Mouse (Mus musculus) liver, postnatal 0 days (tissue): ENCODE results near the gene Pdss2. TPM values are rescaled to one million over a fixed set of nuclear protein-coding genes. Genes with fewer than 3 reads are reported as not detected.

Source experiments
- ATAC-seq: fragments of 200-750 bp; cut with Nextera tagmentation; 2 replicates; pipeline ENCODE4 v1.8.0; 2017; ENCODE audit warnings: mild to moderate bottlenecking, moderate library complexity
- DNase-seq: peaks from one replicate; pipeline ENCODE4 v3.0.0-alpha.2; 2016
- H3K27ac ChIP-seq: fragments of 300-500 bp; sonication (generic); 2 replicates; pipeline ENCODE4 v1.5.1; 2014; ENCODE audit warnings: antibody characterized with exemption, moderate library complexity, mild to moderate bottlenecking, low read depth
- H3K27me3 ChIP-seq: fragments of 300-500 bp; sonication (generic); 2 replicates; pipeline ENCODE4 v1.6.1; 2014; ENCODE audit warnings: low read length, control low read depth, mixed read lengths; ENCODE audit not compliant: insufficient read depth
- H3K36me3 ChIP-seq: fragments of 300-500 bp; sonication (generic); replicated peaks from 2 replicates; pipeline ENCODE4 v1.6.1; 2014; ENCODE audit warnings: mild to moderate bottlenecking, control low read depth, low read length, moderate library complexity, mixed read lengths; ENCODE audit not compliant: insufficient read depth
- H3K4me1 ChIP-seq: fragments of 300-500 bp; sonication (generic); 2 replicates; pipeline ENCODE4 v1.6.1; 2014; ENCODE audit warnings: antibody characterized with exemption, mild to moderate bottlenecking, control low read depth; ENCODE audit not compliant: insufficient read depth
- H3K4me2 ChIP-seq: fragments of 300-500 bp; sonication (generic); 2 replicates; pipeline ENCODE4 v1.6.1; 2014; ENCODE audit warnings: low read depth, mild to moderate bottlenecking, low read length, moderate library complexity, mixed read lengths
- H3K4me3 ChIP-seq: fragments of 300-500 bp; sonication (generic); 2 replicates; pipeline ENCODE4 v1.5.1; 2014; ENCODE audit warnings: low read depth, low read length
- H3K9ac ChIP-seq: fragments of 300-500 bp; sonication (generic); replicated peaks from 2 replicates; pipeline ENCODE4 v1.6.1; 2014; ENCODE audit warnings: mild to moderate bottlenecking, moderate library complexity
- H3K9me3 ChIP-seq: fragments of 300-500 bp; sonication (generic); 2 replicates; pipeline ENCODE4 v1.6.1; 2016; ENCODE audit warnings: mild to moderate bottlenecking, control low read depth, low read length, mixed read lengths
- CTCF ChIP-seq: sonication (generic); IDR thresholded peaks from 2 replicates; pipeline ENCODE4 v1.5.1; 2016; ENCODE audit warnings: antibody characterized with exemption, low read depth
- EP300 ChIP-seq: IDR thresholded peaks from 2 replicates; pipeline ENCODE4 v1.6.1; 2016; ENCODE audit warnings: antibody characterized with exemption, low read depth, mild to moderate bottlenecking
- WGBS: fragments of 180-500 bp; shearing (Covaris S2); extraction: QIAGEN DNeasy Blood & Tissue Kit; methylation state at CpG from one replicate; pipeline ENCODE4 v1.1.7; 2014; ENCODE audit not compliant: insufficient replicate concordance; 5-methylcytosine and 5-hydroxymethylcytosine counted together
- polyA plus RNA-seq: library from polyadenylated mRNA; unstranded; fragments of >200 nt; fragmentation: Nextera tagmentation; extraction: Ambion mirVana; gene quantifications from 2 replicates; pipeline ENCODE4 v1.2.1, GENCODE M21; 2015

Pdss2 gene
- polyA plus RNA-seq, 1 experiment from 2014 or later, result 4.5 TPM

DNA sequence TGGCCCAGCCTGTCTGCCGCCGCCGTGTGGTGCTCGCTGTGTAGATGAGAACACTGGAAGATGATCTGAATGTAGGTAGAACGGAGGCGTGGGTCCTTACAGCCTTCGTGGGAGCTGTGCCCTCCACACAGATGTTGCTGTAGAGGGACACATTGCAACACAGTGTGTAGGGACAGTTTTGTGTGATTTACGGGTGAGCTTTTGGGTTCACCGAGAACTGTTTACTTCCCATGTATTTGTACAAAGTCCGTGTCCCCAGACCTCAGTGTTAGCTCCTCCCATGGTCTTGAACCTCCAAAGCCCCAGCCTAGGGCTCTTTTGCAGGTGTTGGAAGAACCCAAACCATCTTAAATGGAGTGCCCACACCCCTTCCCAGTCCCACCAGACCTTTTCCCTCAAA is 291.7 kb downstream of the Pdss2 start:
- DNase-seq (no peak), ATAC-seq (peak; percentile 82)
- Histone ChIP-seq H3K4me1 (peaks cover 11% of the 10 kb centered on the region), H3K9ac (no peak overlapping the region), H3K36me3 (peaks cover 6% of the 10 kb centered on the region; the same call in 1 of the 2 replicates), H3K27ac (peak overlapping the region; percentile 80), H3K4me3 (no peak overlapping the region), H3K27me3 (no peaks in the 10 kb centered on the region), H3K9me3 (no peaks in the 10 kb centered on the region), H3K4me2 (no peak overlapping the region)
- TF ChIP-seq CTCF (no peak), EP300 (no peak)
- WGBS, result 74% methylated on average over 10 of the region's 10 CpGs

Other genes with a start within 250 kb of the Pdss2 start
- 0.02 TPM in 2 replicates for gene Sobp, start 47.0 kb upstream of the Pdss2 start, polyA plus RNA-seq
- not detected in 2 replicates for gene 9030612E09Rik, start 46.8 kb upstream of the Pdss2 start, polyA plus RNA-seq